Mouse (Mus musculus) spleen, postnatal 14 days (tissue): ENCODE measurements around the gene Ms4a10.

Source experiments
- DNase-seq, 2 experiments: peaks; one replicate each; pipeline ENCODE4 v3.0.0; 2021 to 2022; ENCODE audit warnings: low spot score in 2 of 2

Ms4a10 gene

DNA sequence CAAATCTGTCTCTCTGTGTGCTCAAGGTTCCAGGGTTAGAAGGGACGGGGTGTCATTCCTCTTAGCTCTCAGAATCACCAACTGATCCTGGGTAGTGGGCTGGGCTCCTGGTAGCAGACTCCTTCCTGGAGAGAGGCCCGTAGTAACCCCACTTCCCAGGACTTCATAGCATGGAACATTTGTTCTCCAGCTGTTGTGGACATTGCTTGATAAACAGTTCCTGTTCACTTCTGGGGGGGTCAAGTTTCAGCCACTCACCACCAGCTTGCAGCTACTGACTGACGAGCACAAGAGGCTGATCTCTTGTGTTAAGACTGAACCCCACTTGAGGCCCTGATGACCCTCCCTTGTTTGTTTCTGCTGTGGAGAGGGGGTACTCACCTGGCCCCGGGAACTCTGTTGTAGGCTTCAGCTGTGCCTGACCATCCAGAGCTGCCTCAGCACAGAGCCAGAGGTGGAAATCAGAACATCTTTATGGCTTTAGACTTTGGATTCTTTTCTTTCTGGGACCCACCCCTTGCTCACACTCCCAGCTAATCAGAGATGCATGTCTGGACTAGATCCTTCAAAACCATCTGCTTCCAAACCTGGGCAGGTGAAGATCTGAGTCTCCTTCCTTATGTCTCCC, at the start of gene Ms4a10:
Gene Ms4a10 (minus strand): TSS at position 433 of the 628 bp plus-strand sequence.
- no peak for DNase-seq

GRCm38 (mm10) chr19:11022382-11022781, 47.9 kb upstream of the Ms4a10 start:
- DNase-seq: no peak

- no peak for DNase-seq
These were observed 43.4 kb upstream of the Ms4a10 start, which contains the start of gene Ms4a18 for GRCm38 (mm10) chr19:11017891-11018290. Ms4a18 (minus strand) TSS chr19:11018031.

DNA sequence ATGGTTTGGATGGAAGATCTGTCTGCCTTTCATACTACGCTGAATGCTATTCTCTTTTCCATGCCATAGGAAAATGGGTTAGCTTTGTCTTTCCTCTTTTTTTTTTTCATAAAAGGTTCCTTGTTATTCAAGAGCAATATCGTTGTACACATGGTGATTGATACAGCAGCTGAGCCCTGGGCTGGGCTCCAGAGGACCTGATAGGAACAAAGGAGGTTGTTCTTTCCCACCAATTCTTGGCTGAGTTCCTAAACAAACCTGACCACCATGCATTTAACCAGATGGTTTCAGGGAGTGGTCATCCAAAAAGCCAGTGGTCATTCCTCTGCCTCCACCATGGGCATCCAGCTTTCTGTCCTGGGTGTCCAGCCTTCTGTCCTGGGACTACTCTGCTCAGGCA, 42.8 kb upstream of the Ms4a10 start:
- DNase-seq: no peak

DNA sequence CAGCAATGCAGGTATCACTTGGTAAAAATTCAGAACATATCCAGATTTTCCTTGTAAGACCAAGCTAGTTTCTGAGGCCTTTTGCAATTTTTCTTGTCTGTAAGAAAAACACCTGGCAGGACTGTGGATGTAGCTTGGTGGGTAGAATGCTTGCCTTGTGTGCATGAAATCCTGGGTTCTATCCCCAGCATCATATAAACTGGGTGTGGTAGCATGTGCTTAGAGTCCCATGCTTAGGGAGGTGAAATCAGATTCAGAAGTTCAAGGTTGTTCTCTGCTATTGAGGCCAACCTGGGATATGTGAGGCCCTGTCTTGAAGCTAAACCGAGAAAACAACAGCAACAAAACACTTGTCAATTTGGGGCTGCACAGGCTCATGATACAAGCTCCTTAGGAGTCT, 41.5 kb upstream of the Ms4a10 start:
- no peak for DNase-seq

DNA sequence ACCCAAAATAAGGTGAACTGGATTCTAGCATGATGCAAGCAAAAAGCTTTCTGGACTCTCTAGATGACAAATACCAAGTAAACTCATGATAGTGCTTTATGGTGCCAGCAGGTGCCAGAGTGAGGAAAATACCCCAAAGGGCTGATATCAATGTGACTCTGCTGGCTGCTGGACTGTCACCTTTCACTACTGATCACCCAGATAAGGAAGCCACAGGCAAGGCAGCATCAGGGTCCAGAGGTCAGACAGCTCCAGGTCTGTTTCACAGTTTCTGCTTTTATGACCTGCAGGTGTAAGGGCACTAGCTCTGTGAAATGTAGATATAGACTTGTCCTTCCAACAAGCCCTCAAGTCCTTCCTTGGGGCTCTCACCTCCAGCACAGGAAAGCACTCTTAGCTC, 41.0 kb upstream of the Ms4a10 start:
- no peak for DNase-seq

GRCm38 (mm10) chr19:10993150-10993549, 18.7 kb upstream of the Ms4a10 start, which contains the start of gene Ms4a15:
Ms4a15 (minus strand) TSS chr19:10993250.
- no peak for DNase-seq

- no peak for DNase-seq
These were observed 17.4 kb upstream of the Ms4a10 start for GRCm38 (mm10) chr19:10991911-10992310.

DNA sequence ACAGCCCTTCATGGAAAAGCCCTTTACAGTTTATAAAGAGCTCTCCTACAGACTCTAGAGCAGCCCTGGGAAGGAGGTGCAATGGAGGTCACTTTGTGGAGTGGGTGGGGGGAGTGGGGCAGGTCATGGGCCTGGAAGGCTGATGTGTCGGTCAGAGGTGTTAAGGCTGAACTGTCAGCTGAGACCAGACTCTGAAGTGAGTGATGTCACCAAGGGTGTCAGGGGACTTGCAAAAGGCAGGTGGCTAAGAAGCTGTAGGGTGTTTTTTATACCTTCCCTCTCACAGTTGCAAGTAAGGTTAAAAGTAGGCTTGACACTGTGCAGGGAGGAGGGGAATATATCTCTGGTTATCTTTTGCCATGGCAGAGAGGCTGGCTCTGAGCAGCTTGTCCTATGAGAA, 16.3 kb upstream of the Ms4a10 start:
- no peak for DNase-seq

DNA sequence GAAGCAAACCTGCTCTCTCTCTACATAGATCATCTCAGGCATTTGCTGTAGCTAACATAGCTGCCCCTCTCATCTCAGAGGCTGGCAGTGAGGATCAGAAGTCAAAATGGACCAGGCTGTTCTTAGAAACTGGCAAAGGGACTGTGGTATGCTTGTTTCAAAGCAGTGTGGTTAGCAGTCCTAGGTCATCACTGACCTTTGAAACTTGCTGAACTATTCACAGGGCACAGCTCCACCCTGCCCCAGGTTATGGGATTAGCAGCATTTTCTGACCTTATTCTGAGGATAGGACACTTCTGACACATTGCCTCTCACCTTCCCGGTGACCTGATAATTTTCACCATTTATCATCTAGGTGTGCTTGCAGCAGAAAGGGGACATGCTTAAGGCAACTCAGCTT, 14.1 kb upstream of the Ms4a10 start:
- DNase-seq: no peak

GRCm38 (mm10) chr19:10985889-10986288, 11.4 kb upstream of the Ms4a10 start:
- DNase-seq: no peak

DNA sequence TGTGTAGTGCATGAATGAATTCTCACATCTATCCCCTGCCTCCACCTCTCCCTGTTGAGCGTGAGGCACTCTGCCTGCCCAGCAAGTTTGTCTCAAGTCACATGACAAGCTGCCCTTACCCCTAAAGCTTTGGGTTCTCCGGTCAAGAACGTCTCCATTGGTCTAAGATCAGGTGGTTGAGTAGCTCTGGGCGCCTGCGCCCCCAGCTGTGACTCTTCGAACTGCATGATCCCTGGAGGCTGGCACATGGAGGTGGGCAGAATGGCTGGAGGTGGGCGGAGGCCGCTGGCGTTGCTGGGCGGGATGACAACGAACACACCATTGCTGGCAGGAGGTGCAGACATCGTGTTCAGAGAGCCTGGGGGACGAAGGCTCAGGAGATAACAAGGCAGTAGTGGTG, 10.1 kb upstream of the Ms4a10 start:
- DNase-seq: no peak

- peak in 1 of 2 experiments; percentile 28 for DNase-seq
These were observed 8.7 kb upstream of the Ms4a10 start for GRCm38 (mm10) chr19:10983146-10983545.

- no peak for DNase-seq
These were observed 5.7 kb upstream of the Ms4a10 start for GRCm38 (mm10) chr19:10980210-10980609.

DNA sequence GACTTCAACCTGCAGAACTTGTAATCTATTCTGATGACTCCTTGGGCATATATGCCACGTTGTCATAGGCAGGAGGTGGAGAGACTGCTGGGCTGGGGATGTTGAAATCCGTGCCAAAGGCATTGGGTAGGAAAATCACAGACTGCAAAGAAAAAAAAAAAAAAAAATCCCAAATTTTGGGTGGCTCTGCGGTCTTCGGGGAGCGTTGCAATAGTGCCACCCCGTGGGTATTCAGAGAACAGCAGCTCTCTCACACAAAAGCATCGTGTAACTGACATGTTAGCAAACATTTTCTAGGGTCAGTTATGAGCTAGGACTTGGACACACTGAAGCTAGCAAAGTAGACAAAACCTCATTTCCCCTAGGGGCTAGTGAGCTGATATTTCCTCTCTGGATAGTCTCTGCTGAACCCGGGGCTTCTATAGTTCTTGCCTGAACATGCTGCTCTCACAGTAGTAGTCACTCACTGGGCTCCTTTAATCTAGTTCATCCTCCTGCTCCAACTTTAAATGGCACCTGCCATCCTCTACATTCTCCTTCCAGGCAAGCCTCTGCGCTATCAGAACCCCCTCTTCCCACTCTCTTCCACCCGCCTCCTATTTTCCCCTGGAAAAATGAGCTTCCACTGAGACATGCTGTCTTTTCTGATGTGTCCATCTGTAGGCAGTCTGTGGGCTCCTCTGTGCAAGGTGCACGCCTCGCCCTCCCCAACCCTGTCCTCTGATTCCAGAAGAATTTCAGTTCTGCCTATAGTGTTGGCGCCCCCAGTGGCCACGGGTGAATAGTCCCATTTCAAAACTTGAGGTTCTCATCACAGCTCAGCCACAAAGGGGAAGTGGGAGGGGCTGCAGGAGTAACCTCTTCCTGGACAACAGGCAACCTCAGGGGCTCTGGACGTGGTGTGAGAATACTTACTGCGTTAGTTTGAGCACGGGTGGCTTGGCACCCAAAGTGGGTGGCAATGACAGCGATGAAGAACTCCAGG, 5.0 kb upstream of the Ms4a10 start:
- DNase-seq: peak; percentile 73 to 83

DNA sequence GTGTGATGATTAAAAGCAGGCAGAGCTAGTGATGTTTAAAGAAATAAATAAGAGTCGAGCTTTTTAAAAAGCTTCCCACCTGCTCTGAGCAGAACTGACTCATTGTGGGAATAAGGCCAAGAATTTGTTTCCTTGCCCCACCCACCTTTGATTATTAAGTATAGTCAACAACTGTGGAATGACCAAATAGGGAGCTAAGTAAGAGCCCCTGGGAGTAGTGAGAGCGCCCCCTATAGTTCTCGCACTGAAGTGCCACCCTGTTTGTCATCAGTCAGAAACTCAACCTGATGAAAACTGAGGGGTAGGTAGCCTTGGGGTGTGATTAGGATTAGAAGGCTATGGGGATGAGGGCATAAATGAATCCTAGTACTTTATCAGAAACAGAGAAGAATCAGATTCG, 1.8 kb upstream of the Ms4a10 start:
- no peak for DNase-seq

DNA sequence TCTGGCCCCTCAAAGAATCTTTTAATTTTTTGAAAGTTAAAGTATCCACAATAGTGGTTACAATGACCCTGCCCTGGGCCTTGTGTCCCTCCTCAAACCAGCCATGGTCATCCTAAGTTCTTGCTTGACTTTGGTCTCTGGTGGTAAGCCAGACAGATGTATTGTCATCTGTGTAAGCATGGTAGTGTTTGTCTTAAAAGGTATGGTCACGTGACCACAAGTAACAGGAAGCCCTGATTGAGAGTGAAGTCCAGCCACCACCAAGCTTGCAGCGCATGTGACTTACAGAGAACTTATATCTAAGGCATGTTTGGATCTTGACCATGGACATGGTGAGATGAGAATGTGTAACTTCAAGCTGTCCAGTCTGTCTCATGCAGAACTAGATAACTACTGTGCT, 717 bp upstream of the Ms4a10 start:
- DNase-seq: no peak

DNA sequence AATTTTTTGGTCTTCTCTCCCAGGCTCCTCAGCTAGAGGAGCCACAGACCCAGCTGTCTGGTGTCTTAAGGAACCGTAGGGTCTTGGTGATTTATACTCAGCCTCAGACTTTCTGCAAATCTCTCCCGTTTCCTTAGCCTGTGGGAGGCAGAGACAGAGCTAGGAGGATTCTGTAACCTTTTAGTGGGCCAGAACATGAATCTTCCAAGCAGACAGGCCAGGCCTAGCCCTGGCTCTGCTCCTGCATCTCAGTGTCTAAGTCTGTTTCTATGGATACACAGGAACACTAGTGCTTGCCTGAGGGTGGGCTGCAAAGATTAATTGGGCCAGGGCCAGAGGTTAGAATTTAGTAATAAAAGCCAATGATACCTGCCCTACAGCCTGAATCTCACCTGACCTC, 1.3 kb downstream of the Ms4a10 start:
- DNase-seq: no peak

DNA sequence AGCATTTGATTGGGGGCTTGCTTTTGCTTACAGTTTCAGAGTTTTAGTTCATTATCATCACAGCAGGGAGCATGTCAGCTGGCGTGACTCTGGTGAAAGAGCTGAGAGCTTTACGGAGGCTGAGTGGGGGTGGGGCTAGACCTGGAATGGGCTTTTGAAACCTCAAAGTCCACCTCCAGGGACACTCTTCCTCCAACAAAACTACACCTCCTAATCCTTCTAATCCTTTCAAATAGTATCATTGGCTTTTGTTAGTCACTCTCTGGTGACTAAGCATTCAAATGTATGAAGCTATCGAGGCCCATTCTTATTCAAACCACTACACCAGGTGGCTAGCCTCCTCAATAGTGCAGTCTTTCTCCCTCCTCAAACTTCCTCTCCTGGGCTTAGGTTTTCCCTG, 1.8 kb downstream of the Ms4a10 start:
- no peak for DNase-seq

DNA sequence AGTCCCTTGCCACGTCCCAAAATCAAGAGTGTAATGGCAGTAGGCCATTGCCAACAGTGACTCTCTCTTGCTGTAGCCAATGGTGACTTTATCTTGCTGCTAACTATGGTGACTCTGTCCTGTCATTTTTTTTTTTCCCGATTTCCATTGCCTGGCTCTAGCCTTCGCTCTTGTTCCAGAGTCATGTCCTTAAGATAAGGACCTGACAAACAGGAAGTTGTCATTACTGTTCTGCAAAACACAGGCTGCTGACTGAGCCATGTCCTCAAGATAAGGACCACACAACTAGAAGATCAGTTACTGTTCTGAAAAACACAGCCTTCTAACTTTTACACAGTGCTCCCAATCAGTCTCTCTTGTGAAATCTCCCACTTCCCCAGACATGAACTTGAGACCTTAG, 4.0 kb downstream of the Ms4a10 start:
- no peak for DNase-seq

DNA sequence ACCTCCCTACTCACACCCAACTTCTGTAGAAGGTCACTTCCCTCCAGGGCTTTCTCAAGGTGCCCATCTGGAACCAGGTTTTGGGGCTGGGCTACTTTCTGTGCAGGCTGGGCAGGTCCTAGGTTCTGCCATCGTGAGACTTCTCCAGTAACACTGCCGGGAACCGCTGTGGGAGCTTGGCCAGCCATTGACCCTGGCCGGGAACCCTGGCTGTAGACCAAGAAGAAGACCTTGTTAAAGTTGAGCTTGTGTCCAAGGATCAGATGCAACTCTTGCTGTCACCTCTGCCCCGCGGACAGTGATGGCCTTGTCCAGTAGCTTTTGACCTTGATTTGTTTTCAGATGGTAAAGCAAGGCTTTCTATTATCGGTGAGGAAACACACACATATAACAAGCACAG, 5.9 kb downstream of the Ms4a10 start:
- no peak for DNase-seq

DNA sequence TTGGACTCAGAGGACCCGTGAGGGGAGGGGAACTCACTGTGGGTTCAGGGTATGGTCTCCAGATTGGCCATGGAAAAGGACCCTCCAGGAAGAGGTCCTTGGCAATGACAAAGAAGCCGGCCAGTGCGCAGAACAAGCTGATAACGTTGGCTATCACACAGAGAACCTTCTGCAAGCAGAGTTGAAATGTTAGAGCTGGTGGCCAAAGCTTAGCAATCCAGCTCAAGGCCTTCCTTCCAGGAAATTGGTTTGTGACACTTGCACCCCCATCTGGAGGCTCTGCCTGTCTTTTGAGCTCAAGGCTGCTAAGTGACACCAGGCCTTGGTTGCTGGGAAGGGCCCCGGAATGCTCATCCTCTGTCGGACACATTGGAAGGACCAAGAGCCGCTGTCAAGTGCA, 8.7 kb downstream of the Ms4a10 start:
- no peak for DNase-seq

GRCm38 (mm10) chr19:10959978-10960346, 14.5 kb downstream of the Ms4a10 start:
- no peak for DNase-seq
